Mouse (Mus musculus): Measurements from ENCODE around the gene Ankrd37. TPM values are rescaled to one million over a fixed set of nuclear protein-coding genes. Genes with fewer than 3 reads are reported as not detected.
A peak's percentile ranks its signal among the peaks of the same experiment; 100 is the strongest.

The Ankrd37 gene
- polyA plus RNA-seq (2014; fragmentation: Nextera tagmentation; extraction: Ambion mirVana): 30.1 and 31.7 TPM in 2 replicates

- H3K9ac ChIP-seq: no peak within 1 kb of the TSS
- no peak within 1 kb of the TSS for H3K4me2 ChIP-seq (replicated peaks)
- WGBS: 83% methylated on average over 4 of the region's 4 CpGs
- H3K9me3 ChIP-seq (ENCODE audit: control insufficient read depth, low read length): no peaks in the 10 kb centered on the region
- no peak within 1 kb of the TSS for H3K27ac ChIP-seq
- H3K27me3 ChIP-seq (ENCODE audit: control insufficient read depth, insufficient read depth, low read length): no peaks in the 10 kb centered on the region
- H3K4me1 ChIP-seq (replicated peaks; ENCODE audit: control insufficient read depth, insufficient read depth, low read length): peaks cover 3% of the 10 kb centered on the region; the same call in 1 of the 2 replicates
- H3K4me3 ChIP-seq (replicated peaks; ENCODE audit: low read length): no peak within 1 kb of the TSS
- no peaks in the 10 kb centered on the region for H3K36me3 ChIP-seq (replicated peaks; ENCODE audit: control insufficient read depth, insufficient read depth)
- no peak for ATAC-seq (ENCODE audit: low FRiP score)
- no peak for DNase-seq (ENCODE audit: low spot score)
These were observed at the start of gene Ankrd37 for GRCm38 (mm10) chr8:46005596-46005995. TSS of gene Ankrd37 (minus strand) at chr8:46005707.

GRCm38 (mm10) chr8:46040260-46040659 lies 34.8 kb upstream of the Ankrd37 start:
- H3K9me3 ChIP-seq (ENCODE audit: control insufficient read depth, low read length): no peaks in the 10 kb centered on the region
- H3K27ac ChIP-seq: no peak overlapping the region
- WGBS: 66% methylated on average over 13 of the region's 13 CpGs
- H3K27me3 ChIP-seq (ENCODE audit: control insufficient read depth, insufficient read depth, low read length): no peaks in the 10 kb centered on the region
- H3K4me3 ChIP-seq (replicated peaks; ENCODE audit: low read length): no peak overlapping the region
- DNase-seq (ENCODE audit: low spot score) (no peak), ATAC-seq (ENCODE audit: low FRiP score) (no peak)
- no peak overlapping the region for H3K9ac ChIP-seq
- H3K4me2 ChIP-seq (replicated peaks): no peak overlapping the region
- no peaks in the 10 kb centered on the region for H3K4me1 ChIP-seq (replicated peaks; ENCODE audit: control insufficient read depth, insufficient read depth, low read length)
- peaks cover 37% of the 10 kb centered on the region for H3K36me3 ChIP-seq (replicated peaks; ENCODE audit: control insufficient read depth, insufficient read depth)

- Histone ChIP-seq H3K27me3 (ENCODE audit: control insufficient read depth, insufficient read depth, low read length) (no peaks in the 10 kb centered on the region), H3K4me2 (replicated peaks) (no peak overlapping the region), H3K4me1 (replicated peaks; ENCODE audit: control insufficient read depth, insufficient read depth, low read length) (no peaks in the 10 kb centered on the region), H3K9ac (no peak overlapping the region), H3K4me3 (replicated peaks; ENCODE audit: low read length) (no peak overlapping the region), H3K36me3 (replicated peaks; ENCODE audit: control insufficient read depth, insufficient read depth) (peaks cover 38% of the 10 kb centered on the region), H3K9me3 (ENCODE audit: control insufficient read depth, low read length) (no peaks in the 10 kb centered on the region), H3K27ac (no peak overlapping the region)
- ATAC-seq (ENCODE audit: low FRiP score): no peak
- DNase-seq (ENCODE audit: low spot score): no peak
- WGBS: 58% methylated on average over 1 of the region's 1 CpGs
These were observed 34.2 kb upstream of the Ankrd37 start for GRCm38 (mm10) chr8:46039666-46040065.

- DNase-seq (ENCODE audit: low spot score): no peak
- Histone ChIP-seq H3K27me3 (ENCODE audit: control insufficient read depth, insufficient read depth, low read length) (no peaks in the 10 kb centered on the region), H3K9ac (no peak overlapping the region), H3K4me3 (replicated peaks; ENCODE audit: low read length) (no peak overlapping the region), H3K4me1 (replicated peaks; ENCODE audit: control insufficient read depth, insufficient read depth, low read length) (no peaks in the 10 kb centered on the region), H3K9me3 (ENCODE audit: control insufficient read depth, low read length) (no peaks in the 10 kb centered on the region), H3K4me2 (replicated peaks) (no peak overlapping the region), H3K36me3 (replicated peaks; ENCODE audit: control insufficient read depth, insufficient read depth) (peaks cover 24% of the 10 kb centered on the region; the same call in 1 of the 2 replicates), H3K27ac (no peak overlapping the region)
- WGBS: 69% methylated on average over 11 of the region's 11 CpGs
- no peak for ATAC-seq (ENCODE audit: low FRiP score)
These were observed 30.7 kb upstream of the Ankrd37 start for GRCm38 (mm10) chr8:46036217-46036616.

GRCm38 (mm10) chr8:46024392-46024791 lies 18.9 kb upstream of the Ankrd37 start:
- WGBS: 67% methylated on average over 4 of the region's 4 CpGs
- no peaks in the 10 kb centered on the region for H3K4me1 ChIP-seq (replicated peaks; ENCODE audit: control insufficient read depth, insufficient read depth, low read length)
- no peaks in the 10 kb centered on the region for H3K36me3 ChIP-seq (replicated peaks; ENCODE audit: control insufficient read depth, insufficient read depth)
- H3K27me3 ChIP-seq (ENCODE audit: control insufficient read depth, insufficient read depth, low read length): no peaks in the 10 kb centered on the region
- H3K9ac ChIP-seq: no peak overlapping the region
- no peaks in the 10 kb centered on the region for H3K9me3 ChIP-seq (ENCODE audit: control insufficient read depth, low read length)
- no peak for DNase-seq (ENCODE audit: low spot score)
- H3K4me2 ChIP-seq (replicated peaks): no peak overlapping the region
- no peak overlapping the region for H3K27ac ChIP-seq
- ATAC-seq (ENCODE audit: low FRiP score): no peak
- H3K4me3 ChIP-seq (replicated peaks; ENCODE audit: low read length): no peak overlapping the region

GRCm38 (mm10) chr8:46022758-46023157 lies 17.3 kb upstream of the Ankrd37 start:
- Histone ChIP-seq H3K4me1 (replicated peaks; ENCODE audit: control insufficient read depth, insufficient read depth, low read length) (no peaks in the 10 kb centered on the region), H3K27ac (no peak overlapping the region), H3K36me3 (replicated peaks; ENCODE audit: control insufficient read depth, insufficient read depth) (no peaks in the 10 kb centered on the region), H3K4me3 (replicated peaks; ENCODE audit: low read length) (no peak overlapping the region), H3K4me2 (replicated peaks) (no peak overlapping the region), H3K9me3 (ENCODE audit: control insufficient read depth, low read length) (no peaks in the 10 kb centered on the region), H3K27me3 (ENCODE audit: control insufficient read depth, insufficient read depth, low read length) (no peaks in the 10 kb centered on the region), H3K9ac (no peak overlapping the region)
- ATAC-seq (ENCODE audit: low FRiP score): no peak
- no peak for DNase-seq (ENCODE audit: low spot score)
- 92% methylated on average over 9 of the region's 9 CpGs for WGBS

GRCm38 (mm10) chr8:46022203-46022602 lies 16.7 kb upstream of the Ankrd37 start:
- WGBS: 90% methylated on average over 9 of the region's 9 CpGs
- H3K4me3 ChIP-seq (replicated peaks; ENCODE audit: low read length): no peak overlapping the region
- no peak overlapping the region for H3K9ac ChIP-seq
- no peaks in the 10 kb centered on the region for H3K4me1 ChIP-seq (replicated peaks; ENCODE audit: control insufficient read depth, insufficient read depth, low read length)
- H3K36me3 ChIP-seq (replicated peaks; ENCODE audit: control insufficient read depth, insufficient read depth): no peaks in the 10 kb centered on the region
- no peak overlapping the region for H3K4me2 ChIP-seq (replicated peaks)
- H3K27me3 ChIP-seq (ENCODE audit: control insufficient read depth, insufficient read depth, low read length): no peaks in the 10 kb centered on the region
- H3K27ac ChIP-seq: no peak overlapping the region
- no peak for DNase-seq (ENCODE audit: low spot score)
- ATAC-seq (ENCODE audit: low FRiP score): no peak
- no peaks in the 10 kb centered on the region for H3K9me3 ChIP-seq (ENCODE audit: control insufficient read depth, low read length)

- Histone ChIP-seq H3K9me3 (ENCODE audit: control insufficient read depth, low read length) (no peaks in the 10 kb centered on the region), H3K27ac (no peak overlapping the region), H3K4me1 (replicated peaks; ENCODE audit: control insufficient read depth, insufficient read depth, low read length) (0 out of 2 replicates have a peak, but pooled peaks cover 8% of the 10 kb centered on the region), H3K4me2 (replicated peaks) (peak overlapping the region; percentile 33), H3K4me3 (replicated peaks; ENCODE audit: low read length) (no peak overlapping the region), H3K27me3 (ENCODE audit: control insufficient read depth, insufficient read depth, low read length) (no peaks in the 10 kb centered on the region), H3K9ac (0 out of 2 replicates have a peak overlapping the region, but pooled peaks have one; percentile 18), H3K36me3 (replicated peaks; ENCODE audit: control insufficient read depth, insufficient read depth) (no peaks in the 10 kb centered on the region)
- WGBS: 17% methylated on average over 17 of the region's 17 CpGs
- no peak for ATAC-seq (ENCODE audit: low FRiP score)
- peak; percentile 40 for DNase-seq (ENCODE audit: low spot score)
These were observed 5.5 kb upstream of the Ankrd37 start for GRCm38 (mm10) chr8:46010746-46011680.

GRCm38 (mm10) chr8:46010306-46010705 lies 4.8 kb upstream of the Ankrd37 start:
- DNase-seq (ENCODE audit: low spot score) (no peak), ATAC-seq (ENCODE audit: low FRiP score) (no peak)
- H3K9ac ChIP-seq: 0 out of 2 replicates have a peak overlapping the region, but pooled peaks have one; percentile 18
- 0 out of 2 replicates have a peak, but pooled peaks cover 8% of the 10 kb centered on the region for H3K4me1 ChIP-seq (replicated peaks; ENCODE audit: control insufficient read depth, insufficient read depth, low read length)
- no peak overlapping the region for H3K4me3 ChIP-seq (replicated peaks; ENCODE audit: low read length)
- H3K27ac ChIP-seq: no peak overlapping the region
- no peaks in the 10 kb centered on the region for H3K27me3 ChIP-seq (ENCODE audit: control insufficient read depth, insufficient read depth, low read length)
- H3K36me3 ChIP-seq (replicated peaks; ENCODE audit: control insufficient read depth, insufficient read depth): no peaks in the 10 kb centered on the region
- peak overlapping the region; percentile 33 for H3K4me2 ChIP-seq (replicated peaks)
- no peaks in the 10 kb centered on the region for H3K9me3 ChIP-seq (ENCODE audit: control insufficient read depth, low read length)
- 50% methylated on average over 2 of the region's 2 CpGs for WGBS
